Mouse (Mus musculus) hematopoietic stem cell, adult 5-6 weeks (primary cell): ENCODE data around the gene Nod1. TPM values are rescaled to one million over a fixed set of nuclear protein-coding genes. Genes with fewer than 3 reads are reported as not detected.

Source experiments
- total RNA-seq: library from RNA; stranded (forward); fragments of 172-1452, 232-1000 nt; gene quantifications from 2 replicates; pipeline ENCODE4 v1.2.3, GENCODE M21; 2017

Gene Nod1
- total RNA-seq, 1 experiment from 2014 or later, result 5.8 TPM

Other genes starting within 250 kb of the Nod1 start
- gene Znrf2, start 155.7 kb downstream of the Nod1 start, total RNA-seq, result 54.6 and 55.4 TPM in 2 replicates
- gene Ggct, start 20.3 kb upstream of the Nod1 start, total RNA-seq, result 24.8 and 52.7 TPM in 2 replicates
- 101 and 119 TPM in 2 replicates for gene Gars, start 65.4 kb upstream of the Nod1 start, total RNA-seq
- gene Crhr2, start 160.4 kb upstream of the Nod1 start, total RNA-seq, result not detected in 2 replicates
- not detected in 2 replicates for gene Inmt, start 202.4 kb upstream of the Nod1 start, total RNA-seq
- gene Mindy4, start 230.8 kb upstream of the Nod1 start, total RNA-seq, result 10.2 and 14.9 TPM in 2 replicates